Mouse (Mus musculus) E14TG2a.4 (cell line): ENCODE results near the gene 1700024P04Rik.

Experiments
- CTCF ChIP-seq: conservative IDR thresholded peaks from 2 replicates; pipeline ENCODE4 v1.5.1; 2014; ENCODE audit warnings: low read length
- NANOG ChIP-seq: IDR thresholded peaks from 2 replicates; pipeline ENCODE4 v1.6.1; 2014; ENCODE audit warnings: borderline replicate concordance, low read length, mixed read lengths
- POU5F1 ChIP-seq: IDR thresholded peaks from 2 replicates; pipeline ENCODE4 v1.6.1; 2014; ENCODE audit warnings: low read length, borderline replicate concordance

DNA sequence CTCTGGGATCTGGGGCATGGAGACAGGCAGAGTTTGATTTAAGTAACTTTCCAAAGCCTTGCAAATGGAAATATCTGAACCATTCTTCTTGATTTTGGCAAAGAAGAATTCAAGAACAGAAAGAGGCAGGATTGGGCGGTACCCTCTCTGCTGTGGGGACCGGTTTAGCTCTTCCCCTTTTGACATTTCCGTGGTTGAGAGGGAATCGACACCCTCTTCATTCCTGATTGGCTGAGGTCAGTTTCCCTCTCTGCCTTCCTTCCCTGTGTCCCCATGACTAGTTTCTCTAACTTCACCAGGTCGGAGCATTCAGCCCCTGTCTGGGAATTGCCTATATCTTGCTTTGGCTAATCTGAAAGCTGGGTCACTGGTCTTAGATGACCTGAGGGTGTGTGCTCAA is 12.7 kb upstream of the 1700024P04Rik start:
- TF ChIP-seq NANOG (no peak), CTCF (no peak), POU5F1 (no peak)
